Mouse (Mus musculus) urinary bladder, postnatal 0 days (tissue): ENCODE results near the gene Gm15446. TPM values are rescaled to one million over a fixed set of nuclear protein-coding genes. Genes with fewer than 3 reads are reported as not detected.

ENCODE experiments used
- polyA plus RNA-seq: library from polyadenylated mRNA; unstranded; fragments of >200 nt; fragmentation: Nextera tagmentation; extraction: Ambion mirVana; gene quantifications from 2 replicates; pipeline ENCODE4 v1.2.1, GENCODE M21; 2015

Gm15446 gene
- polyA plus RNA-seq, result 0.74 and 0.76 TPM in 2 replicates

GRCm38 (mm10) chr5:109923261-109924071, at the start of gene Gm15446:
Gene Gm15446 (plus strand): TSS chr5:109923400.

Other genes starting within 250 kb of the Gm15446 start
- 1.3 and 1.5 TPM in 2 replicates for gene 5430403G16Rik, start 232.4 kb upstream of the Gm15446 start, polyA plus RNA-seq
- gene 4930522L14Rik, start 171.5 kb upstream of the Gm15446 start, polyA plus RNA-seq, result 7.3 and 10.2 TPM in 2 replicates
- 18.0 and 21.6 TPM in 2 replicates for gene Zfp932, start 73.1 kb downstream of the Gm15446 start, polyA plus RNA-seq
- 1.7 and 2.1 TPM in 2 replicates for gene Gm17655, start 149.1 kb downstream of the Gm15446 start, polyA plus RNA-seq
- gene Gm35315, start 171.0 kb downstream of the Gm15446 start, polyA plus RNA-seq, result 0.37 and 0.43 TPM in 2 replicates
- gene Plcxd1, start 176.6 kb downstream of the Gm15446 start, polyA plus RNA-seq, result 0.47 and 0.60 TPM in 2 replicates
- 18.6 and 20.5 TPM in 2 replicates for gene Gtpbp6, start 184.8 kb downstream of the Gm15446 start, polyA plus RNA-seq
- 2.1 and 2.5 TPM in 2 replicates for gene Zfp605, start 186.7 kb downstream of the Gm15446 start, polyA plus RNA-seq
- 22.5 and 24.8 TPM in 2 replicates for gene Chfr, start 212.4 kb downstream of the Gm15446 start, polyA plus RNA-seq